Mouse (Mus musculus) kidney, embryonic 14.5 days (tissue): ENCODE results near the gene Atf6b. TPM values are rescaled to one million over a fixed set of nuclear protein-coding genes. Genes with fewer than 3 reads are reported as not detected.

ENCODE experiments used
- ATAC-seq: fragments of 200-750 bp; cut with Nextera tagmentation; 2 replicates; pipeline ENCODE4 v1.8.0; 2017; ENCODE audit warnings: moderate number of reproducible peaks, mild to moderate bottlenecking, moderate TSS enrichment, moderate library complexity; ENCODE audit not compliant: low FRiP score, low TSS enrichment
- H3K27ac ChIP-seq: fragments of 300-500 bp; sonication (generic); 2 replicates; pipeline ENCODE4 v1.5.1; 2014; ENCODE audit warnings: low read depth, mild to moderate bottlenecking, low read length, moderate library complexity, mixed read lengths
- H3K27me3 ChIP-seq: fragments of 300-500 bp; sonication (generic); 2 replicates; pipeline ENCODE4 v1.6.1; 2014; ENCODE audit warnings: mild to moderate bottlenecking, low read length; ENCODE audit not compliant: control insufficient read depth, insufficient read depth
- H3K36me3 ChIP-seq: fragments of 300-500 bp; sonication (generic); 2 replicates; pipeline ENCODE4 v1.6.1; 2014; ENCODE audit warnings: low read length, mixed read lengths; ENCODE audit not compliant: control insufficient read depth, insufficient read depth
- H3K4me1 ChIP-seq: fragments of 300-500 bp; sonication (generic); 2 replicates; pipeline ENCODE4 v1.6.1; 2014; ENCODE audit warnings: low read length, mixed read lengths; ENCODE audit not compliant: control insufficient read depth, insufficient read depth
- H3K4me2 ChIP-seq: fragments of 300-500 bp; sonication (generic); replicated peaks from 2 replicates; pipeline ENCODE4 v1.6.1; 2014; ENCODE audit warnings: low read depth, mild to moderate bottlenecking, low read length
- H3K4me3 ChIP-seq: fragments of 300-500 bp; sonication (generic); 2 replicates; pipeline ENCODE4 v1.5.1; 2014; ENCODE audit warnings: mild to moderate bottlenecking, low read length
- H3K9ac ChIP-seq: fragments of 300-500 bp; sonication (generic); 2 replicates; pipeline ENCODE4 v1.6.1; 2014; ENCODE audit warnings: low read depth, mild to moderate bottlenecking, low read length, moderate library complexity
- H3K9me3 ChIP-seq: fragments of 300-500 bp; sonication (generic); 2 replicates; pipeline ENCODE4 v1.6.1; 2016; ENCODE audit warnings: low read length; ENCODE audit not compliant: control insufficient read depth
- WGBS: fragments of 180-500 bp; shearing (Covaris S2); extraction: QIAGEN DNeasy Blood & Tissue Kit; methylation state at CpG from one replicate; pipeline ENCODE4 v1.1.7; 2014; 5-methylcytosine and 5-hydroxymethylcytosine counted together
- polyA plus RNA-seq: library from polyadenylated mRNA; unstranded; fragments of >200 nt; fragmentation: Nextera tagmentation; extraction: Ambion mirVana; gene quantifications from 2 replicates; pipeline ENCODE4 v1.2.1, GENCODE M21; 2014

Gene Atf6b
- polyA plus RNA-seq, 1 experiment from 2014 or later, result 61.7 TPM

GRCm38 (mm10) chr17:34624981-34625380 is 22.0 kb upstream of the Atf6b start:
- Histone ChIP-seq H3K9me3 (no peaks in the 10 kb centered on the region), H3K4me1 (peaks cover 24% of the 10 kb centered on the region), H3K4me3 (no peak overlapping the region), H3K36me3 (peaks cover 23% of the 10 kb centered on the region; the same call in 1 of the 2 replicates), H3K4me2 (no peak overlapping the region), H3K27me3 (peaks cover 4% of the 10 kb centered on the region), H3K9ac (no peak overlapping the region), H3K27ac (no peak overlapping the region)
- 92% methylated on average over 3 of the region's 3 CpGs for WGBS
- no peak for ATAC-seq

GRCm38 (mm10) chr17:34626062-34626772 is 20.7 kb upstream of the Atf6b start:
- Histone ChIP-seq H3K27me3 (peaks cover 16% of the 10 kb centered on the region), H3K4me1 (peaks cover 35% of the 10 kb centered on the region), H3K9ac (peak overlapping the region; percentile 75; the same call in 1 of the 2 replicates), H3K4me3 (peak overlapping the region; percentile 61), H3K36me3 (peaks cover 17% of the 10 kb centered on the region; the same call in 1 of the 2 replicates), H3K27ac (peak overlapping the region; percentile 96), H3K4me2 (peak overlapping the region; percentile 89), H3K9me3 (no peaks in the 10 kb centered on the region)
- WGBS, result 50% methylated on average over 16 of the region's 16 CpGs
- ATAC-seq, result no peak

GRCm38 (mm10) chr17:34626773-34627092 is 20.2 kb upstream of the Atf6b start:
- H3K9me3 ChIP-seq, result no peaks in the 10 kb centered on the region
- H3K27ac ChIP-seq, result peak overlapping the region; percentile 96
- peaks cover 21% of the 10 kb centered on the region for H3K27me3 ChIP-seq
- peak overlapping the region; percentile 89 for H3K4me2 ChIP-seq
- peak overlapping the region; percentile 75 for H3K9ac ChIP-seq
- H3K4me3 ChIP-seq, result peak overlapping the region; percentile 61
- H3K4me1 ChIP-seq, result peaks cover 40% of the 10 kb centered on the region
- under 1% methylated on average over 18 of the region's 18 CpGs for whole genome bisulfite sequencing
- peaks cover 17% of the 10 kb centered on the region; the same call in 1 of the 2 replicates for H3K36me3 ChIP-seq
- ATAC-seq, result peak; percentile 22; the same call in 1 of the 2 replicates

- Histone ChIP-seq H3K9ac (peak overlapping the region; percentile 75), H3K4me1 (peaks cover 44% of the 10 kb centered on the region), H3K36me3 (peaks cover 17% of the 10 kb centered on the region; the same call in 1 of the 2 replicates), H3K4me3 (peak overlapping the region; percentile 61), H3K9me3 (no peaks in the 10 kb centered on the region), H3K27me3 (peaks cover 22% of the 10 kb centered on the region), H3K27ac (peak overlapping the region; percentile 96), H3K4me2 (peak overlapping the region; percentile 89)
- peak; percentile 74 for ATAC-seq
- under 1% methylated on average over 38 of the region's 45 CpGs for WGBS
These were observed 19.6 kb upstream of the Atf6b start for GRCm38 (mm10) chr17:34627093-34627942.

GRCm38 (mm10) chr17:34627943-34628643 is 18.9 kb upstream of the Atf6b start, which contains the start of gene Ppt2:
Ppt2 (minus strand) TSS chr17:34628510.
- Histone ChIP-seq H3K4me2 (peak within 1 kb of the TSS; percentile 89), H3K9me3 (no peaks in the 10 kb centered on the region), H3K9ac (peak within 1 kb of the TSS; percentile 75), H3K4me3 (peak within 1 kb of the TSS; percentile 61), H3K27ac (peak within 1 kb of the TSS; percentile 96), H3K4me1 (peaks cover 44% of the 10 kb centered on the region), H3K27me3 (peaks cover 22% of the 10 kb centered on the region), H3K36me3 (peaks cover 9% of the 10 kb centered on the region; the same call in 1 of the 2 replicates)
- 3% methylated on average over 29 of the region's 29 CpGs for WGBS
- ATAC-seq, result peak; percentile 8; the same call in 1 of the 2 replicates

GRCm38 (mm10) chr17:34628644-34628967 is 18.3 kb upstream of the Atf6b start:
- peaks cover 5% of the 10 kb centered on the region; the same call in 1 of the 2 replicates for H3K36me3 ChIP-seq
- peak overlapping the region; percentile 96; the same call in 1 of the 2 replicates for H3K27ac ChIP-seq
- H3K27me3 ChIP-seq, result peaks cover 22% of the 10 kb centered on the region
- H3K9ac ChIP-seq, result peak overlapping the region; percentile 75; the same call in 1 of the 2 replicates
- H3K4me2 ChIP-seq, result peak overlapping the region; percentile 89
- no peaks in the 10 kb centered on the region for H3K9me3 ChIP-seq
- H3K4me3 ChIP-seq, result peak overlapping the region; percentile 61
- peaks cover 44% of the 10 kb centered on the region for H3K4me1 ChIP-seq
- WGBS, result 22% methylated on average over 5 of the region's 5 CpGs
- no peak for ATAC-seq

GRCm38 (mm10) chr17:34629221-34629751 is 17.7 kb upstream of the Atf6b start, which contains the start of gene Prrt1:
Prrt1 (plus strand) TSS chr17:34629533.
- H3K36me3 ChIP-seq, result peaks cover 5% of the 10 kb centered on the region; the same call in 1 of the 2 replicates
- H3K4me1 ChIP-seq, result peaks cover 44% of the 10 kb centered on the region
- peaks cover 22% of the 10 kb centered on the region for H3K27me3 ChIP-seq
- no peaks in the 10 kb centered on the region for H3K9me3 ChIP-seq
- peak within 1 kb of the TSS; percentile 61 for H3K4me3 ChIP-seq
- no peak for ATAC-seq
- peak within 1 kb of the TSS; percentile 96; the same call in 1 of the 2 replicates for H3K27ac ChIP-seq
- WGBS, result 2% methylated on average over 16 of the region's 16 CpGs
- peak within 1 kb of the TSS; percentile 89 for H3K4me2 ChIP-seq
- H3K9ac ChIP-seq, result peak within 1 kb of the TSS; percentile 75
